Mouse (Mus musculus): ENCODE results near the gene Nrcam. TPM values are rescaled to one million over a fixed set of nuclear protein-coding genes. Genes with fewer than 3 reads are reported as not detected.

Gene Nrcam
- total and polyA plus RNA-seq, 2 experiments from 2014 or later, result 109 to 173 TPM

- H3K4me3 ChIP-seq (ENCODE audit: low read depth, low read length), result no peak overlapping the region
- H3K27me3 ChIP-seq (ENCODE audit: insufficient read depth, low read length), result no peaks in the 10 kb centered on the region
- no peaks in the 10 kb centered on the region for H3K9me3 ChIP-seq (ENCODE audit: low read length)
- DNase-seq (ENCODE audit: low spot score), result no peak
- ATAC-seq (ENCODE audit: low FRiP score), result no peak
- H3K4me2 ChIP-seq (ENCODE audit: low read depth, low read length, poor library complexity, severe bottlenecking), result no peak overlapping the region
- TF ChIP-seq CTCF (IDR thresholded peaks at IDR 0.05), result peak; percentile 25; the same call in 1 of the 2 replicates
- no peak overlapping the region for H3K9ac ChIP-seq (replicated peaks; ENCODE audit: low read length, poor library complexity, severe bottlenecking)
- H3K4me1 ChIP-seq (ENCODE audit: insufficient read depth, low read length), result no peaks in the 10 kb centered on the region
- no peaks in the 10 kb centered on the region for H3K36me3 ChIP-seq (ENCODE audit: insufficient read depth, low read length)
- no peak overlapping the region for H3K27ac ChIP-seq (ENCODE audit: low read depth, low read length)
Measured at GRCm38 (mm10) chr12:44475355-44475754, 146.7 kb downstream of the Nrcam start.

GRCm38 (mm10) chr12:44479260-44480030, 150.8 kb downstream of the Nrcam start:
- no peaks in the 10 kb centered on the region for H3K9me3 ChIP-seq (ENCODE audit: low read length)
- ATAC-seq (ENCODE audit: low FRiP score), result no peak
- no peak for DNase-seq (ENCODE audit: low spot score)
- H3K27me3 ChIP-seq (ENCODE audit: insufficient read depth, low read length), result no peaks in the 10 kb centered on the region
- TF ChIP-seq CTCF (IDR thresholded peaks at IDR 0.05), result no peak
- H3K36me3 ChIP-seq (ENCODE audit: insufficient read depth, low read length), result no peaks in the 10 kb centered on the region
- H3K4me3 ChIP-seq (ENCODE audit: low read depth, low read length), result no peak overlapping the region
- 69% methylated on average over 6 of the region's 6 CpGs for WGBS
- H3K4me1 ChIP-seq (ENCODE audit: insufficient read depth, low read length), result no peaks in the 10 kb centered on the region
- H3K9ac ChIP-seq (replicated peaks; ENCODE audit: low read length, poor library complexity, severe bottlenecking), result no peak overlapping the region
- H3K4me2 ChIP-seq (ENCODE audit: low read depth, low read length, poor library complexity, severe bottlenecking), result no peak overlapping the region
- H3K27ac ChIP-seq (ENCODE audit: low read depth, low read length), result no peak overlapping the region

GRCm38 (mm10) chr12:44480031-44480419, 151.3 kb downstream of the Nrcam start:
- WGBS, result 65% methylated on average over 2 of the region's 2 CpGs
- no peak for ATAC-seq (ENCODE audit: low FRiP score)

GRCm38 (mm10) chr12:44481415-44481814, 152.7 kb downstream of the Nrcam start:
- Histone ChIP-seq H3K4me2 (ENCODE audit: low read depth, low read length, poor library complexity, severe bottlenecking) (no peak overlapping the region), H3K36me3 (ENCODE audit: insufficient read depth, low read length) (no peaks in the 10 kb centered on the region), H3K27me3 (ENCODE audit: insufficient read depth, low read length) (no peaks in the 10 kb centered on the region), H3K9ac (replicated peaks; ENCODE audit: low read length, poor library complexity, severe bottlenecking) (no peak overlapping the region), H3K9me3 (ENCODE audit: low read length) (no peaks in the 10 kb centered on the region), H3K27ac (ENCODE audit: low read depth, low read length) (no peak overlapping the region), H3K4me3 (ENCODE audit: low read depth, low read length) (no peak overlapping the region), H3K4me1 (ENCODE audit: insufficient read depth, low read length) (no peaks in the 10 kb centered on the region)
- DNase-seq (ENCODE audit: low spot score) (no peak), ATAC-seq (ENCODE audit: low FRiP score) (no peak)
- 47% methylated on average over 3 of the region's 3 CpGs for WGBS
- no peak for TF ChIP-seq CTCF (IDR thresholded peaks at IDR 0.05)

More at GRCm38 (mm10) chr12:44480031-44480419, 151.3 kb downstream of the Nrcam start:
- H3K4me1 ChIP-seq (ENCODE audit: insufficient read depth, low read length), result no peaks in the 10 kb centered on the region
- no peak overlapping the region for H3K27ac ChIP-seq (ENCODE audit: low read depth, low read length)
- no peaks in the 10 kb centered on the region for H3K27me3 ChIP-seq (ENCODE audit: insufficient read depth, low read length)
- H3K4me3 ChIP-seq (ENCODE audit: low read depth, low read length), result no peak overlapping the region
- TF ChIP-seq CTCF (IDR thresholded peaks at IDR 0.05), result no peak
- no peak overlapping the region for H3K9ac ChIP-seq (replicated peaks; ENCODE audit: low read length, poor library complexity, severe bottlenecking)
- H3K9me3 ChIP-seq (ENCODE audit: low read length), result no peaks in the 10 kb centered on the region
- DNase-seq (ENCODE audit: low spot score), result no peak
- no peaks in the 10 kb centered on the region for H3K36me3 ChIP-seq (ENCODE audit: insufficient read depth, low read length)
- no peak overlapping the region for H3K4me2 ChIP-seq (ENCODE audit: low read depth, low read length, poor library complexity, severe bottlenecking)

GRCm38 (mm10) chr12:44492759-44493479, 164.2 kb downstream of the Nrcam start:
- TF ChIP-seq CTCF (IDR thresholded peaks at IDR 0.05), result no peak
- Histone ChIP-seq H3K9ac (replicated peaks; ENCODE audit: low read length, poor library complexity, severe bottlenecking) (no peak overlapping the region), H3K4me2 (ENCODE audit: low read depth, low read length, poor library complexity, severe bottlenecking) (no peak overlapping the region), H3K4me3 (ENCODE audit: low read depth, low read length) (no peak overlapping the region), H3K9me3 (ENCODE audit: low read length) (no peaks in the 10 kb centered on the region), H3K4me1 (ENCODE audit: insufficient read depth, low read length) (no peaks in the 10 kb centered on the region), H3K27me3 (ENCODE audit: insufficient read depth, low read length) (no peaks in the 10 kb centered on the region), H3K27ac (ENCODE audit: low read depth, low read length) (no peak overlapping the region), H3K36me3 (ENCODE audit: insufficient read depth, low read length) (no peaks in the 10 kb centered on the region)
- DNase-seq (ENCODE audit: low spot score), result no peak
- no peak for ATAC-seq (ENCODE audit: low FRiP score)
- WGBS, result 44% methylated on average over 5 of the region's 5 CpGs

- H3K4me3 ChIP-seq (ENCODE audit: low read depth, low read length), result no peak overlapping the region
- no peak overlapping the region for H3K9ac ChIP-seq (replicated peaks; ENCODE audit: low read length, poor library complexity, severe bottlenecking)
- TF ChIP-seq CTCF (IDR thresholded peaks at IDR 0.05), result no peak
- no peaks in the 10 kb centered on the region for H3K27me3 ChIP-seq (ENCODE audit: insufficient read depth, low read length)
- no peak overlapping the region for H3K27ac ChIP-seq (ENCODE audit: low read depth, low read length)
- 88% methylated on average over 2 of the region's 2 CpGs for WGBS
- DNase-seq (ENCODE audit: low spot score), result no peak
- peaks cover 6% of the 10 kb centered on the region; the same call in 1 of the 2 replicates for H3K4me1 ChIP-seq (ENCODE audit: insufficient read depth, low read length)
- H3K4me2 ChIP-seq (ENCODE audit: low read depth, low read length, poor library complexity, severe bottlenecking), result no peak overlapping the region
- no peaks in the 10 kb centered on the region for H3K9me3 ChIP-seq (ENCODE audit: low read length)
- H3K36me3 ChIP-seq (ENCODE audit: insufficient read depth, low read length), result no peaks in the 10 kb centered on the region
- no peak for ATAC-seq (ENCODE audit: low FRiP score)
Measured at GRCm38 (mm10) chr12:44497762-44498161, 169.1 kb downstream of the Nrcam start.
